Mouse (Mus musculus) kidney, adult 2 months (tissue): ENCODE results near the gene Rnf150.

Experiments used
- CTCF ChIP-seq: fragments of 200-500 bp; conservative IDR thresholded peaks from 2 replicates; pipeline ENCODE4 v1.5.1; 2011; ENCODE audit warnings: low read depth, mild to moderate bottlenecking, control low read depth, low read length, moderate library complexity, mixed read lengths; ENCODE audit not compliant: insufficient read depth, insufficient read length
- POLR2A ChIP-seq: fragments of 200-500 bp; IDR thresholded peaks from one replicate; pipeline ENCODE4 v1.6.1; 2011; ENCODE audit warnings: low read depth, low read length, control low read depth

GRCm38 (mm10) chr8:83079534-83079844, 216.3 kb downstream of the Rnf150 start:
- TF ChIP-seq CTCF (no peak), POLR2A (no peak)
